Mouse (Mus musculus): Measurements from ENCODE around the gene Luzp4. TPM values are rescaled to one million over a fixed set of nuclear protein-coding genes. Genes with fewer than 3 reads are reported as not detected.
"Not testable (repeated sequence)": the region's sequence is repeated elsewhere in the genome, so short reads cannot be mapped to it uniquely, and the experiment has no call there.

Luzp4 gene
- not detected for polyA plus RNA-seq (2021)

- POLR2A ChIA-PET; ATAC-seq; DNase-seq (ENCODE audit: low read depth, low spot score); H3K27me3 ChIP-seq; in situ Hi-C loops (cut with MboI; ENCODE audit: low pct_unique_long_range_greater_than_20kb); CTCF ChIA-PET: not testable (repeated sequence)
Observed at GRCm38 (mm10) chrX:148857340-148857739, at the start of gene Luzp4. Luzp4 (plus strand) TSS chrX:148857640.

DNA sequence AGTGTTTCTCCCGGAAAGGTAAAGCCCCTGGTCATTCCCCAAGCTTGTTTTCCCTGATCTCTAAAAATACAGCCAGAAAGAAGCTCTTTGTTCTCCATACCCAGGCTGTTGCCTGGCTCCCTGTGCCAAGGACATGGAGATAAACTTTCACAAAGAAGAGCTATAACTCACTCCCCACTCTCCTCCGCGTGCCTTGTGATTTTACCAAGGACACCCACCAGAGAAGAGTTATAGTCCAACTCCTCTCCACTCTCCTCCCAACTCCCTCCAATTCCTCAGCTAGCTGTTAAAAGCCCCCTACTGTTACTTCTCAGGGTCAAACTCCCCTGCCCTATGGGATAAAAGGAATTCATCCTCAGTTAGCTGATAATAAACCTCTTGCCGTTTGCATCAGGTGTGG is 15.6 kb upstream of the Luzp4 start:
- CTCF ChIA-PET; in situ Hi-C loops (cut with MboI; ENCODE audit: low pct_unique_long_range_greater_than_20kb); POLR2A ChIA-PET; DNase-seq (ENCODE audit: low read depth, low spot score); ATAC-seq; H3K27me3 ChIP-seq: not testable (repeated sequence)

Other genes starting within 250 kb of the Luzp4 start
- not detected for gene Gm8334, start 242.5 kb upstream of the Luzp4 start, polyA plus RNA-seq (2021)
- gene Gm15127, start 194.0 kb upstream of the Luzp4 start, polyA plus RNA-seq (2021), result not detected
- not detected for gene Ott, start 216.6 kb downstream of the Luzp4 start, polyA plus RNA-seq (2021)

Measured in Patski (cell line).